Mouse (Mus musculus): ENCODE data around the gene Ggt1.
"Not testable (repeated sequence)": the region's sequence is repeated elsewhere in the genome, so short reads cannot be mapped to it uniquely, and the experiment has no call there.

Gene Ggt1

GRCm38 (mm10) chr10:75562596-75562995 is 1.2 kb downstream of the Ggt1 start:
- Histone ChIP-seq H3K36me3 (ENCODE audit: insufficient read depth, low read length) (no peaks in the 10 kb centered on the region), H3K4me1 (replicated peaks; ENCODE audit: low read depth, low read length) (peaks cover 72% of the 10 kb centered on the region), H3K9me3 (ENCODE audit: low read length) (no peaks in the 10 kb centered on the region), H3K4me3 (replicated peaks; ENCODE audit: low read length) (peak overlapping the region; percentile 29; the same call in 1 of the 2 replicates), H3K27me3 (ENCODE audit: insufficient read depth, low read length) (peaks cover 68% of the 10 kb centered on the region)
- TF ChIP-seq POU5F1 (IDR thresholded peaks at IDR 0.05; ENCODE audit: borderline replicate concordance, low read length), result no peak
- no peak for TF ChIP-seq NANOG (IDR thresholded peaks at IDR 0.05; ENCODE audit: borderline replicate concordance, low read length)
- TF ChIP-seq CTCF (conservative IDR thresholded peaks at IDR 0.05; ENCODE audit: low read length), result no peak

DNA sequence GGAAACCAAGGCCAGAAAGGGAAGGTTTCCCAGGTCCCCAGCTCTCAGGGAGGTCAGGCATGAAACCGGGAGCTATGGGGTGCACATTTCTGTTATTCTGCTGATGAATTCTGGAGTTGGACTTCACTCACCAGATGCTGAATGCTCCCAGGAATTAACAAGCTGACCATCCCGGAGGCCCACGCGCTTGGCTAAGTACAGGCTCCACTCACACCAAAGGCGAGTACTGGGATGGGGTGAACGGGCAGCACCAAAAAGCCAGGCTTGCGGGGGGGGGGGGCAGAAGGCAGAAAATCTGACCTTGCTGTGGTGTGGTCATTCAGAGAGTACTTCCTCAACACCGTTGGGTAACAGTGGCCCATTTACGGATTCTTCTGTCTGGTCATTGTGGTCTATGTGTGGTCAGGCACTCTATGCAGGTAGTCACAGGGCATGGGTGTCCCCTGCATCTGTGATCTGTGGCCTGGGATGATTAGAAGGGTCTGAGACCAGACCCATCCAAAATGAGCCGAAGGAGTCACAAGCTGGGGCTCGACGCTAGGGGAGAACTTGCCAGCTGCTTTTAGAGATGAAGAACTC is 3.4 kb downstream of the Ggt1 start:
- TF ChIP-seq CTCF (conservative IDR thresholded peaks at IDR 0.05; ENCODE audit: low read length), result no peak

DNA sequence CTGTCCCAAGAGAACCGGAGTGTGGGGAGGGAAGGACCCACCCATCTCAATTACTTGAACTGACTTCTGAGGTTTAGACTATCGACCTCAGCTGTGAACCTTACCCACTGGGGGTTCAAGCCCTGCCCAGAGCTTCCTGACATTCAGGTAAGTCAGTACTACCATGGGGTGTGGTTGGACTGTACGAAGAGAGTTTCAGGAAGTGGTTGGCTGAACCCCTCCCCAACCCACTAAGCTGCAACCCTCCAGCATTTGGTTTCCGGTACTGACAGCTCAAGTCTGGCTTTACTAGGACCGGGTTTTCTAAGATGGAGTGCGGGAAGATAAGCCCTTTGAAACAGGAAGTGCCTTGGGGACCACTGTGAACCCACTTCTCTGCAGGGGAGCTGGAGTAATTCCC is 4.0 kb downstream of the Ggt1 start:
- H3K36me3 ChIP-seq (ENCODE audit: insufficient read depth, low read length), result no peaks in the 10 kb centered on the region
- TF ChIP-seq NANOG (IDR thresholded peaks at IDR 0.05; ENCODE audit: borderline replicate concordance, low read length) (no peak), POU5F1 (IDR thresholded peaks at IDR 0.05; ENCODE audit: borderline replicate concordance, low read length) (no peak), CTCF (conservative IDR thresholded peaks at IDR 0.05; ENCODE audit: low read length) (no peak)
- peaks cover 75% of the 10 kb centered on the region for H3K4me1 ChIP-seq (replicated peaks; ENCODE audit: low read depth, low read length)
- H3K4me3 ChIP-seq (replicated peaks; ENCODE audit: low read length), result peak overlapping the region; percentile 54
- H3K9me3 ChIP-seq (ENCODE audit: low read length), result no peaks in the 10 kb centered on the region
- H3K27me3 ChIP-seq (ENCODE audit: insufficient read depth, low read length), result peaks cover 54% of the 10 kb centered on the region

More for the DNA sequence above, 3.4 kb downstream of the Ggt1 start:
- H3K4me3 ChIP-seq (replicated peaks; ENCODE audit: low read length), result peak overlapping the region; percentile 54; the same call in 1 of the 2 replicates
- H3K36me3 ChIP-seq (ENCODE audit: insufficient read depth, low read length), result no peaks in the 10 kb centered on the region
- H3K4me1 ChIP-seq (replicated peaks; ENCODE audit: low read depth, low read length), result peaks cover 76% of the 10 kb centered on the region
- no peaks in the 10 kb centered on the region for H3K9me3 ChIP-seq (ENCODE audit: low read length)
- peaks cover 59% of the 10 kb centered on the region for H3K27me3 ChIP-seq (ENCODE audit: insufficient read depth, low read length)

- no peaks in the 10 kb centered on the region for H3K9me3 ChIP-seq (ENCODE audit: low read length)
- H3K4me3 ChIP-seq (replicated peaks; ENCODE audit: low read length), result peak overlapping the region; percentile 54
- H3K36me3 ChIP-seq (ENCODE audit: insufficient read depth, low read length), result no peaks in the 10 kb centered on the region
- no peak for TF ChIP-seq CTCF (conservative IDR thresholded peaks at IDR 0.05; ENCODE audit: low read length)
- no peak for TF ChIP-seq POU5F1 (IDR thresholded peaks at IDR 0.05; ENCODE audit: borderline replicate concordance, low read length)
- no peak for TF ChIP-seq NANOG (IDR thresholded peaks at IDR 0.05; ENCODE audit: borderline replicate concordance, low read length)
- peaks cover 73% of the 10 kb centered on the region for H3K4me1 ChIP-seq (replicated peaks; ENCODE audit: low read depth, low read length)
- peaks cover 49% of the 10 kb centered on the region for H3K27me3 ChIP-seq (ENCODE audit: insufficient read depth, low read length)
These were observed 4.5 kb downstream of the Ggt1 start for GRCm38 (mm10) chr10:75565906-75566305.

- H3K9me3 ChIP-seq (ENCODE audit: low read length), result no peaks in the 10 kb centered on the region
- peak; percentile 4; the same call in 1 of the 2 replicates for TF ChIP-seq CTCF (conservative IDR thresholded peaks at IDR 0.05; ENCODE audit: low read length)
- TF ChIP-seq NANOG (IDR thresholded peaks at IDR 0.05; ENCODE audit: borderline replicate concordance, low read length), result no peak
- no peak overlapping the region for H3K4me3 ChIP-seq (replicated peaks; ENCODE audit: low read length)
- peaks cover 73% of the 10 kb centered on the region for H3K4me1 ChIP-seq (replicated peaks; ENCODE audit: low read depth, low read length)
- peaks cover 45% of the 10 kb centered on the region for H3K27me3 ChIP-seq (ENCODE audit: insufficient read depth, low read length)
- no peaks in the 10 kb centered on the region for H3K36me3 ChIP-seq (ENCODE audit: insufficient read depth, low read length)
These were observed 4.9 kb downstream of the Ggt1 start for GRCm38 (mm10) chr10:75566321-75566720.

- H3K36me3 ChIP-seq (ENCODE audit: insufficient read depth, low read length); H3K4me3 ChIP-seq (replicated peaks; ENCODE audit: low read length); H3K9me3 ChIP-seq (ENCODE audit: low read length): not testable (repeated sequence)
- Histone ChIP-seq H3K4me1 (replicated peaks; ENCODE audit: low read depth, low read length) (peaks cover 75% of the 10 kb centered on the region), H3K27me3 (ENCODE audit: insufficient read depth, low read length) (peaks cover 40% of the 10 kb centered on the region)
These were observed 5.4 kb downstream of the Ggt1 start for GRCm38 (mm10) chr10:75566765-75567164.

DNA sequence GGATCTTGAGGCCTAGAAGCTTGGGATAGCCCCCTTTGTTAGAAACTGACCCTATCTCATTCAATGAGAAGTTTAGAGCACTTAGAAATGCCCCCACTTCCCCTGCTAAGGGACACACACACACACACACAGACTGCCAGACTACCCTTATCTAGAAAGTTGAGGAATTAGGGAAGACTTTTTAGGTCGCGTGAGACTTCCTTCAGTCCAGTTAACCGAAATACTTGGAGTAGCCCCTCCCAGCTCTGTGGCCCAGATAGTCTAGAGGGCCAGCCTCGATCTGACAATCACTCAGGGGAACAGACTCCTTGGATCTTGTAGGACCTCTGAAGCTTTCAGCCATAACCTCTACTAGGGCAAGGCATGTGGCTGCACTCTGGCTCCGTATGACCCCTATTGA is 6.6 kb downstream of the Ggt1 start:
- H3K4me3 ChIP-seq (replicated peaks; ENCODE audit: low read length), result peak overlapping the region; percentile 63
- H3K36me3 ChIP-seq (ENCODE audit: insufficient read depth, low read length), result no peaks in the 10 kb centered on the region
- no peaks in the 10 kb centered on the region for H3K9me3 ChIP-seq (ENCODE audit: low read length)
- peaks cover 80% of the 10 kb centered on the region for H3K4me1 ChIP-seq (replicated peaks; ENCODE audit: low read depth, low read length)
- peaks cover 31% of the 10 kb centered on the region for H3K27me3 ChIP-seq (ENCODE audit: insufficient read depth, low read length)
- no peak for TF ChIP-seq POU5F1 (IDR thresholded peaks at IDR 0.05; ENCODE audit: borderline replicate concordance, low read length)

DNA sequence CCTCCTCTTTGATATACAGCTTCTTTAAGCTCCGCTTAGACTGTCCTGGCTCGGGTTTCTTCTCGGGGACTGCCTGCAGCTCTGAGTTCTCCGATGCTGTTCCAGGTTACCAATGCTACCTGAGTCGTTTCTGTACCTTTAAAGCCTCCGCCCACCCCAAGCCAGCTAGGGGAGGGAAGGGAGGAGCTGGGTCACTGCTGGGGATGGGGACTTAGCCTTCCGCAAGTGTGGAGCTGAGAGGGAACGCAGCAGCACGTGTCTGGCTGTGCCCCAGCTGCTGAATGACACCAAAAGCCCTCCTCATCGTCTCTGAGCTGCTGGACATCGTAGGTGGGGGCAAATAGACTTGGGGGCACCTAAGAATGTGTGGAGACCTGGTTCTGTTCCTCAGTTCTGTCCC is 7.0 kb downstream of the Ggt1 start:
- no peak for TF ChIP-seq CTCF (conservative IDR thresholded peaks at IDR 0.05; ENCODE audit: low read length)
- TF ChIP-seq POU5F1 (IDR thresholded peaks at IDR 0.05; ENCODE audit: borderline replicate concordance, low read length), result no peak
- no peak for TF ChIP-seq NANOG (IDR thresholded peaks at IDR 0.05; ENCODE audit: borderline replicate concordance, low read length)
- peak overlapping the region; percentile 63 for H3K4me3 ChIP-seq (replicated peaks; ENCODE audit: low read length)
- H3K36me3 ChIP-seq (ENCODE audit: insufficient read depth, low read length), result no peaks in the 10 kb centered on the region
- peaks cover 29% of the 10 kb centered on the region for H3K27me3 ChIP-seq (ENCODE audit: insufficient read depth, low read length)
- H3K9me3 ChIP-seq (ENCODE audit: low read length), result no peaks in the 10 kb centered on the region
- H3K4me1 ChIP-seq (replicated peaks; ENCODE audit: low read depth, low read length), result peaks cover 80% of the 10 kb centered on the region

- TF ChIP-seq CTCF (conservative IDR thresholded peaks at IDR 0.05; ENCODE audit: low read length) (no peak), POU5F1 (IDR thresholded peaks at IDR 0.05; ENCODE audit: borderline replicate concordance, low read length) (no peak), NANOG (IDR thresholded peaks at IDR 0.05; ENCODE audit: borderline replicate concordance, low read length) (no peak)
- peaks cover 32% of the 10 kb centered on the region for H3K27me3 ChIP-seq (ENCODE audit: insufficient read depth, low read length)
- H3K9me3 ChIP-seq (ENCODE audit: low read length), result no peaks in the 10 kb centered on the region
- peak overlapping the region; percentile 63 for H3K4me3 ChIP-seq (replicated peaks; ENCODE audit: low read length)
- 0 out of 2 replicates have a peak, but pooled peaks cover 4% of the 10 kb centered on the region for H3K36me3 ChIP-seq (ENCODE audit: insufficient read depth, low read length)
- peaks cover 80% of the 10 kb centered on the region for H3K4me1 ChIP-seq (replicated peaks; ENCODE audit: low read depth, low read length)
These were observed 7.4 kb downstream of the Ggt1 start for GRCm38 (mm10) chr10:75568851-75569250.
